Mouse (Mus musculus) central nervous system, embryonic 11.5 days (tissue): Measurements from ENCODE around the gene Foxo3. TPM values are rescaled to one million over a fixed set of nuclear protein-coding genes. Genes with fewer than 3 reads are reported as not detected.

Experiments used
- polyA plus RNA-seq: library from polyadenylated mRNA; depleted of rRNA; stranded (reverse); fragments of >200 nt; gene quantifications from 2 replicates; pipeline ENCODE4 v1.2.3, GENCODE M21; 2012; rRNA removed

Foxo3 gene
- 8.1 and 10.9 TPM in 2 replicates for polyA plus RNA-seq

DNA sequence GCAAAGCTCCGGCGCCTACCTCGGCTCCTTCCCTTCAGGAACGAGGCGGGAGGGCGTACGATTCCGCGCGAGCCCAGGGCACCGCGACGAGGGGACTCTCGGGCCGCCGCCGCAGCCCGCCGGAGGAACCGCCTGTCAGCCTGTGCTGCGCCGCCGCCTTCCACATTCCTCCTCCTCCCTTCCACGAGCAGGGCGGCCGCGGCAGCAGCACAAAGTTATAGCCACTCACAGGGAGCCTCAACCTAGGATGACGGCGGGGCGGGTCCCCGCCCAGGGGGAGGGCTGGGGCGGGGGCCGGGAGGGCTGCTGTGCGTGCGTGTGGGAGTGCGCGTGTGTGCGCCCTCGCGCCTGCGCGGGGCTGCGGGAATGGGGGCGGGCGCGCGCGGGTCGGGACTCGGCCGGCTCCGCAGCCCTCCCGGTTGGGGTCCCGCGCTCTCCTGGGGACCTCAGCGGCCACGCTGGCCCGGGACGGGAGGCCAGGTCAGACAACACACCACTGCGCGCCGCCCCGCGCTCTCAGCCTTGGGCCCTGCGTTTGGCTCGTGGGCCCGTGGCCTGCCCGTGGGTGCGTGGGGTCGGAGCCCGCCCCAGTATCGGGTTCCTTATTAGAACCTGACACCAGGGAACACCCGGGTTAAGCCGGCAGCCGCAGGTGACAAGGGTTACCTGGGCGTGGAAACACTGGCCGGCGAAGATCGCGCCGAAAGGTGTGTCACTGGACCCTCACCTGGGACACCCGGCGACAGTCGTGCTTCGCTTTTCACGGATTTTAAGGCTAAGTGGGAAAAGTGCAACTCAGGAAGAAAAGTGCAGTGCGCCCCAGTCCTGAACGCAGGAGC lies at the start of gene Foxo3:
Gene Foxo3, minus strand, starts transcription at position 249 of the 839 bp plus-strand sequence.

Other genes with a start within 250 kb of the Foxo3 start
- 2.8 and 4.5 TPM in 2 replicates for gene Afg1l, start 201.8 kb upstream of the Foxo3 start, polyA plus RNA-seq
- gene Snx3, start 225.3 kb upstream of the Foxo3 start, polyA plus RNA-seq = 174 and 179 TPM in 2 replicates